ENCODE assay signal across 28 mouse cellular contexts in genomic region chr8:112933815-112934214, GRCm38 (mm10).
"Had no signal": no experiment of that assay in that cellular context is flagged by ENCODE, and none has a peak within 500 bp of the region (broad histone marks: within the 10 kb centered on the region; RNA-seq: fewer than 3 reads in every experiment).

No protein-coding gene starts in this region.

- DNase-seq: gastrocnemius, postnatal 14 days; gastrocnemius, postnatal 36 days; heart, adult 11 months; heart, adult 2 months; heart, postnatal 14 days; heart, postnatal 36 days; kidney, adult 18-20 months; kidney, adult 9 months; kidney, postnatal 10 days; kidney, postnatal 25 days; kidney, postnatal 4 days; liver; liver, embryonic 13.5 days had no signal

- H3K27me3 ChIP-seq: heart, embryonic 13.5 days; heart, embryonic 15.5 days; hindbrain, embryonic 12.5 days; intestine, embryonic 15.5 days; limb, embryonic 12.5 days; liver, embryonic 13.5 days; liver, embryonic 15.5 days had no signal

- ATAC-seq: hindbrain, embryonic 16.5 days; inflammation-experienced regulatory T-cells, adult 6 months; intestine, embryonic 15.5 days; intestine, postnatal 0 days had no signal

- H3K27ac ChIP-seq: heart, adult 2 months; heart, embryonic 13.5 days; heart, embryonic 15.5 days; hindbrain, embryonic 12.5 days; hindbrain, embryonic 14.5 days; intestine, embryonic 15.5 days; layer of hippocampus, adult 2 months; left cerebral cortex, adult 2 months; limb, embryonic 10.5 days; limb, embryonic 12.5 days; liver, embryonic 13.5 days; liver, embryonic 15.5 days had no signal

- H3K9ac ChIP-seq: heart, embryonic 13.5 days; heart, embryonic 15.5 days; hindbrain, embryonic 12.5 days; hindbrain, embryonic 14.5 days; intestine, embryonic 15.5 days; limb, embryonic 12.5 days; liver, embryonic 13.5 days; liver, embryonic 15.5 days had no signal

- H3K4me2 ChIP-seq: heart, embryonic 11.5 days; heart, embryonic 13.5 days; heart, embryonic 15.5 days; hindbrain, embryonic 12.5 days; hindbrain, embryonic 14.5 days; intestine, embryonic 15.5 days; limb, embryonic 12.5 days; liver, embryonic 11.5 days; liver, embryonic 13.5 days; liver, embryonic 15.5 days had no signal

- H3K4me3 ChIP-seq: heart, adult 2 months; heart, embryonic 13.5 days; heart, embryonic 15.5 days; hindbrain, embryonic 12.5 days; intestine, embryonic 15.5 days; layer of hippocampus, adult 2 months; left cerebral cortex, adult 2 months; limb, embryonic 10.5 days; limb, embryonic 12.5 days; liver, embryonic 13.5 days; liver, embryonic 15.5 days had no signal

- H3K9me3 ChIP-seq: heart, embryonic 13.5 days; heart, embryonic 15.5 days; hindbrain, embryonic 12.5 days; intestine, embryonic 15.5 days; limb, embryonic 10.5 days; limb, embryonic 12.5 days; liver, embryonic 13.5 days; liver, embryonic 15.5 days had no signal

- H3K4me1 ChIP-seq: heart, embryonic 13.5 days; heart, embryonic 15.5 days; intestine, embryonic 15.5 days; limb, embryonic 10.5 days; liver, embryonic 13.5 days; liver, embryonic 15.5 days had no signal

- H3K36me3 ChIP-seq: heart, embryonic 13.5 days; heart, embryonic 15.5 days; hindbrain, embryonic 12.5 days; intestine, embryonic 15.5 days; limb, embryonic 10.5 days; limb, embryonic 12.5 days; liver, embryonic 13.5 days; liver, embryonic 15.5 days had no signal
